Mouse (Mus musculus) urinary bladder, postnatal 10 days (tissue): ENCODE data around the gene Plekha1.

Experiments used
- DNase-seq: peaks from one replicate; pipeline ENCODE4 v3.0.0; 2022; ENCODE audit warnings: low spot score

Plekha1 gene

DNA sequence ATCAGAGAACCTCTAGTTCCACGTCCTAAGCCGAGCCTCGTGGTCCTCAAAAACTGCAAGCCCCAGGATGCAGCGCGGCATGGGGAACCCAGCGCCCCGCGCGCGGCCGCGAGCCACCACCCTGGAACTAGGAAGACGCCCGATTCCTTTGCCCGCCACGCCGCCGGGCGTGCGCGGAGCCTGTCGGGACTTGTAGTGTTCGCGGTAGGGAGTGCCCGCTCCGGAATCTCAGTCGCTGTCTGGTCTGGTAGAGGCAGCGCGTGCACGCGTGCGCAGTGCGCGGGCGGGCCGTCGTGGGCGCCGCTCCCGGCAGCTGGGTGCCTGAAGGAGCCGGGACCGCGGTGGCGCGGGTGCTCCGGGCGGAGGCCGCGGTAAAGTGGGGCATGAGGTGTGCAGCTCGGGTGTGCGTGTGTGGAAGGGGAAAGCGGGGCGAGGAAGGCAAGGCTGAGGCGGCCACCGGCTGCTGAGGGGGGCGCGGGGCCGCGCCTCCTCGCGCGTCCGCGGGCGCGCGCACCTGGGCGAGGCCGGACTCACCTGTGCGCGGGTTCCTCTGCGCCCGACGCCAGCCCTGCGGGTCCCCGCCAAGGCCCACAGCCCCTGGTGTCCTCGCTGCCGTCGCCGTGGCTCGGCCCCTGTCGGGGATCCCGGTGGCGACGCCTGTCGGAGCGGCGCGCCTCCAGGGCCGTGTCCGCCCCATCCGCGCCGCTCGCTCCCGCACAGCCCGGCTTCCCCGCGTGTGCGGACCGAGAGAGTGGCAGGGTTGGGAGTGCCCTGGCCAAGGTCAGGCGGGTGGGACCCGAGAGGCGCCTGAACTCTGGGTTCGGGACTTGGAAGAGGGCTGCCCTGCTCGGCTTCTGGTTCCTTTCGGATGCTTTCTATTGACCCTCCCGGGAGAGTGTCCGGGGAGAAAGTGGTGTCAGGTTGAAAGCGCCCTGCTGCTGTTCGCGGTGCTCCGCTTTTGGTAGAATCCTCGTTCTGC lies at the start of gene Plekha1:
TSS of gene Plekha1 (plus strand) at position 144 of the 979 bp plus-strand sequence.
- peak; percentile 82 for DNase-seq

DNA sequence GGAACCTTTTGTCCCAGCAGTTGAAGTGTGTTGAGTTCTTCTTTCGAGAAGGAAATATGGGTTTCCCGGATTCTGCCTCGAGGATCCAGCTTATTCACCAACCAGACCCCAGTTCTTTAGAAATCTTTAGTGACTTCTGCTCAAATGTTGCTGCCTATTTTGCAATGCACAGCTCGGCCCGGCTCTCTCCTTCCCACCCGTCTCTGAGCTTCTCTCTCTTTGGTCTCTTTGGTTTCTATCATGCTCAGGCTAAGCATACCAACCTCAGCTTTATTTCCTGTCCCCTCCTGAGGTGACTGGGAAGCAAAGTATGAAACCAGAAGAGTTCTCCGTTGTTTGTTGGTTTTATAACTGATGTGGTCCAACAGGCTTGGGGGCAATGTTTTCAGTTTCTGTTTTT lies 49.3 kb upstream of the Plekha1 start:
- DNase-seq: no peak

DNA sequence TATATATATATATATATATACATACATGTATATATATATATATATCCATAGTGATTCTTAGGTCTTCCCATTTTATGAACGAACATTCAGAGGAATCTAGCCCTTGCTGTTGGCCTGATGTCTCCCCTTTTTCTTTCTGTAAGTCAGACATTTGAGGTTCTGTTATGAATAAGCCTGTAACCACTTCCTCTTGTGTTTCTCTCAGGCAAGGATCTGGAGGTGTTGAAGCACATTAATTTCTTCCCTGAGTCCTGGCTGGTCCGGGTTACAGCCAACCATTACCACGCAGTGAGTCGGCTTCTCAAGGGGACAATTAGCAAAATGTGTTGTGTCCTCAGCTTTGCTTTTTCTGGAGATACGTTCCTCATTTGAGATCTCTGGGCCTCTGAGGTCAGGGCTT lies 46.7 kb upstream of the Plekha1 start:
- DNase-seq: no peak

DNA sequence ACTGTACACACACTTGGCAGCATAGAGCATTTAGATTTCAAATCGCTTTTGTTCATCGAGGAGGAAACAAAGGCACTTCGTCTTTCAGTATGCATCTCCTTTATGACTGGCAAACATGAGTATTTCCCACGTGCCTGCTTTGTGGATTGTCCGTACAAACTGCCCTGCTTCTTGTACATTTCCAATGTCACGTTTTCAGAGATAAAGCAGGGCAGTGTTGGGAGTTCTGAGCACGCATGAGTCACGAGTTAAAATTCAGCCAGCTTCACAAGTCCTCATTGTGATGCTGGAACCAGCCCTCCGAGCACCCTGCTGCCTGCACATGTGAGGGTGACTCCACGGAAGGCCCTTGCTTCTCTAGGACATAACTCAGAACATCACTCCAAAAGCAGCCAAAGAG lies 45.9 kb upstream of the Plekha1 start:
- no peak for DNase-seq

DNA sequence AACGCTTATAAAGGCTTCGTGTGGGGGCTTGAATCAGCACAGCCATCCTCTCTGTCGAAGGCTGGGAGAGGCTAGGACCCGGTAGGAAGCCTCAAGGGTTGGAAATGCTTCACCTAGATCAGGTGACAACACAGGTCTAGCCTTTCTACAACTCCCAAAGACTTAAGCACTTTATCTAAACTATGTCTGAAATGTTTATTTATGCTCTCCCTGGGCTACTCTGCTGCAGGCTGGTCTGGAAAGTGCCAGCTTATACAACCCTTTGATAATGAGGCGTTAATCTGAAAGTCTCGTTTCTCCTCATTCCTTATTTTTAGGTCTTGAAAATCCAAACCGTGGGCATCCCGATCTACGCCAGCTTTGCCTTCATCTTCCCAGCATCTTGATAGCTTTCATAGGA lies 41.6 kb upstream of the Plekha1 start:
- no peak for DNase-seq

DNA sequence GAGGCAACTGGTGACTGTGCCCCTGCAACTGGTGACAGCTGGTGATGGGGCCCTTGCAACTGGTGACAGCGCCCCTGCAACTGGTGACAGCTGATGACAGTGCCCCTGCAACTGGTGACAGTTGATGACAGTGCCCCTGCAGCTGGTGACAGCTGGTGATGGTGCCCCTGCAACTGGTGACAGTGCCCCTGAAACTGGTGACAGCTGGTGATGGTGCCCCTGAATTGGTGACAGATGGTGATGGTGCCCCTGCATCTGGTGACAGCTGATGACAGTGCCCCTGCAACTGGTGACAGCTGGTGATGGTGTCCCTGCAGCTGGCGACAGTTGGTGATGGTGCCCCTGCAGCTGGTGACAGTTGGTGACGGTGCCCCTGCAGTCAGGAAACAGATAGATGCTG lies 39.2 kb upstream of the Plekha1 start:
- no peak for DNase-seq

DNA sequence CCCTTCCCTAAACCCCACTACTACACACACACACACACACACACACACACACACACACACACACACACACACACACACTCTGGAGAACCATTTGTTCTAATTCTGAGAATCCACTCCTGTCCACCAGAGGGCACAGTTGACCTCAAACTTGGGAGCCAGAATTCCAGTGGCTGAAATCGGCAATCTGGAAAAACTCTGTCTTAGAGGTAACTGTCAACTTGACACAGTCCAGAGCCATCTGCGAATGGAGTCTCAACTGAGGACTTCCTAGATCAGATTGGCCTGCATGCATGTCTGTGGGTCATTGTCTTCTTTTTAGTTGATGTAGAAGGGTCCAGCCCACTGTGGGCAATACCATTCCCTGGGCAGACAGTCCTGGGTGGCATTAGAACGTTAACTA lies 38.1 kb upstream of the Plekha1 start:
- DNase-seq: no peak

DNA sequence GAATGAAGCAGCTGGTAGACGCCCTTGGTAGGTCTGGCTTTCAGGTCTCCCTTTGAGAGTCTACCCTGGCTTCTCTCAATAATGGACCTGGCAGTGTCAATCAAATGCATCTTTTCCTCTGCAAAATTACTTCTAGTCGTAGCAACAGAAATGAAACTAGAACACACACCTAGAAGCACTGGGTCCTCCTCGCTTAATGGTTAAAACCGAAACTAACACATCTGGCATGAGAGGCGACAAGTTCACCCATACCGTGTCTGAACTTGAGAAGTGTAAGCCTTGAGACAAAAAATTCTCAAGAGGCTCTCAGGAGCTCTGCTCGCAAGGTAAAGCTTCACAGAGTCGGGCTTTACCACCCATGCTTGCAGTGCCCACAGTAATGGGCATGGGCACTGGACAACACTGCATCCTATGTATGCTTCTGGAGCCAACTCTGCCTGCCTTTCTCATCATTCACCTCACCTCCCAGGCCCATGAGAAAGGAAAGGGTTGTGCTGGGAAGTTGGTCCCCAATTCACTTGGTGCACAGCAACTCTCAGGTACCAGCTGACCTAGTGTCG lies 37.6 kb upstream of the Plekha1 start:
- no peak for DNase-seq

DNA sequence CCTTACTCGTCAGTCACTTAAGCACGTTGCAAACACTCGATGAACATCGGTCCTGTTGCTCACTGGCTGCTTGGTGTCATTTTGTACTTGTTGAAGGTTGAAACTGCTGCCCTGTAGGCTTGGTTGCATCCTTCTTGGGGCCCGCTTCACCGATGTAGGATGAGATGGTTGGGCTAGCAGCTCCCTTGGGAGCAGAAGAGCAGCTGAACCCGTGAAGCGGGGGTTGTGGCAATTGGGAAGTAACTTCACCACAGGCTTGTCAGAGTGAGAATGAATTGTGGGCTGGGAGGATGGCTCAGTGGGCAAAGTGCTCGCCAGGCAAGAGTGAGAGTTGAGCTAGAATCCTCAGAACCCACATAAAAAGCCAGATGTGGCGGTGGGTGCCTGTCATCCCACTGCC lies 37.1 kb upstream of the Plekha1 start:
- DNase-seq: no peak

DNA sequence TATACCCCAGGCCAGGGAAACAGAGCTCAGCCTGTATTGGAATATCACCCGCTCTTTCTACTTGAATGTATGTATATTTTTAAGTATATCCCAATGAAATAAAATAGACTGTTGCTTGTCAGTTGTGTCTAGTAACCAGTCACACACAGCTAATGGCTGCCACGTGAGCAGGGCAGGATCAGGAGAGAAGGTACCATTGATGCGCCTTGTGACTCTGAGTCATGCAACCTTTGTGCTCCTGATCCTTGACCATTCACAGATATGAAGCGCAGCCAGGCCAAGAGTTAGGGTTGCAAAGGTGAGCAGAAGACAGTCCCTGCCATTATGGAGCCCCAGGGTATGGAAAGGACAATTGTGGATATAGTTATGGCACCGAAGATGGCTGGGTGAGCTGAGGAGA lies 34.0 kb upstream of the Plekha1 start:
- DNase-seq: no peak

DNA sequence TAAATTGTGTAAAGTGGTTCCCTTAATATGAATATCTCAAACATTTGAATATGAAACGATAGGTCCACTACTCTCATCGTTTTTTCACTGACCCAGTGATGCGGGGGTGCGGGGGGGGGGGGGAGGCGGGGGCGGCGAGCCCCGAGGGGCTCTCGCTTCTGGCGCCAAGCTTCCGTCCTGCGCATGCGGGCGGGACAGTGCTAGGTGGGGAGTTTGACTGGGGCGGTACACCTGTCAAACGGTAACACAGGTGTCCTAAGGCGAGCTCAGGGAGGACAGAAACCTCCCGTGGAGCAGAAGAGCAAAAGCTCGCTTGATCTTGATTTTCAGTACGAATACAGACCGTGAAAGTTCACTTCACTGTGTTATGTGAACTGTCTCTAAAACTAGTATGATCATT lies 31.3 kb upstream of the Plekha1 start:
- no peak for DNase-seq

DNA sequence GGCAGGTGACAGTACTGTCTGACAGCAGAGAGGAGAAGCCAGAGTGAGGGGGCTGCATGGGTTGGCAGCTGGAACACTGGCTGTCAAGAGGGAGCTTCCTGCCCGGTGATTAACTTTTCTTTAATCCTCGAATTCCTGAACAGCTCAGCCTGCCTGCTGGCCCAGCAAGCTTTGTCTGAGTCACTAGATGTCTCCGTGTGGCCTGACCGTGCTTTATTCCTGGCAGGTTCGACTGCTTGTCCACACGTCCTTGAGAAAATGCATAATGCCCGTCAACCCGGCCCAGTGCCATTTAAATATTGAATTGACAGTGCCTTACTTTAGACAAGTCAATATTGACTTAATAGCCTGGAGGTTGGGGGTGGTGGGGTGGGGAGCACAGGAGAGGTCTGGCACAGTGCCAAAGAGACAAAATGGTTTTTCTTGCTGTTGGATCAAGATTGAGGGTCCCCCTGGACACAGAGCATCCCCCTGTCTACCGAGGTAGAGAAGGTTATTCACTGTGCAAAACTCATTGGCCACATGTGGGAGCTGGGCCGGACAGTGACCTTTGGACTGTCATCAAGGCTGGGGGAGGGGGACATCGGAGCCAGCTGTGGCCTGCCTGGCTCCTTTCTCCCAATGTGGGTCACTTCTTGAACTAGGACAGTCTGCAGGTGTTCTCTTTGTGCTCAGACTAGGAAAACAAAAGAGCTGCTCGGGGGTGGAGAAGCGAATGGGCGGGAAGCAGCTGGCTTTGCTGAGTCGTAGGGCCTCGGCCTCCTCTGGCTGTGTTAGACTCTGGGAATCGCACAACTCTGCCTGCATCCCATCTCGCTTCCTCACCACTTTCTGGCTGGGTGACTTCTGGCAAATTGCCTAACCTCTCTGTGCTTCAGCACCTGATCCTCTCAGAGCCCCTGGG lies 30.3 kb upstream of the Plekha1 start:
- no peak for DNase-seq

DNA sequence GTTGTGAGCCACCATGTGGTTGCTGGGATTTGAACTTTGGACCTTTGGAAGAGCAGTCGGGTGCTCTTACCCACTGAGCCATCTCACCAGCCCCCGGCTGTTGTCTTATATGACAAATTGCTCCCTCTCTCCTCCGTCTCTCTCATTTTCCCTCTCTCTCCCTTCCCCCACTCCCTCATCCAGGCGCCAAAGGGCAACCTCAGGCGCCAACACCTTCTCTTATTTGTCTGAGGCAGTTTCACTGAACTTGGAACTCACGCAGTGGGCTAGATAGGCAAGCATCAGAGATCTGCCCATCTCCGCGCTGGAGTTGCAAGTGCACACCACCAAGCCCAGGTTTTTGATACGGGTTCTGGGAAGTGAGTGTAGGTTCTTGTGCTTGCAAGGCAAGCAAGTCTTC lies 29.5 kb upstream of the Plekha1 start:
- DNase-seq: no peak

DNA sequence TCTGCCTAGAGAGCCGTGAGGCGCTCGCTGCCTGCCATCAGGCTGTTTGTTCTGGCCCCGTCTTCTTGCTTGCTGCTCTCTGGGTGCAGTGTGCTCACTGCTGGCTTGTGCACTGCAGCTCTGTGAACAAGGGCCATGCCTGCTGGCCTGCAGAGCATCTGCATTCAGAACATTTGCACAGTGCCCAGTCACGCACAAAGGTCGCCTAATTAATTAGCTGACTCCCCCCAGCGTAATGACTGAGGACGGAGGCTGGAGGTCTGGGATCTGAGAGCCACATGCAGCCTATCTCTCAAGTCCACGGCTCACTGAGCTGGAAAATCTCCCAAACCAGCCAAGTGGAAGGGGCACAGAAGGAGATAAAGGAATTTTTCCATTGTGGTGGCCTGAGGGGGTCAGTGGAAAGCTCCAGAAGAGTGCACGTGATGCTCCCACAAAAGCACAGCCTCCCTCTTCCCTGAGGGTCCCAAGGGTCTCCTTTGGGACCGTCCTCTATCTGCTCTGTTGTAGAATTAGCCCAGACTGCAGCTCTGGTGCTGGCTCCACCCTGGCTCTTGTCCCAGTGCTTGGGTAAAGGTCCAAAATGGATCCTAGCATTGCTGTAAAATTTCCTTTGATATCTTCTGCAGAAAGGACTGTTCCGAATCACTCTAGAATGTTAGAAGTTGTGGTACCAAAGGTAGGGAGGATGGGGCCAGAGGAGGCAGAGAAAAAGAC lies 27.5 kb upstream of the Plekha1 start:
- DNase-seq: no peak

DNA sequence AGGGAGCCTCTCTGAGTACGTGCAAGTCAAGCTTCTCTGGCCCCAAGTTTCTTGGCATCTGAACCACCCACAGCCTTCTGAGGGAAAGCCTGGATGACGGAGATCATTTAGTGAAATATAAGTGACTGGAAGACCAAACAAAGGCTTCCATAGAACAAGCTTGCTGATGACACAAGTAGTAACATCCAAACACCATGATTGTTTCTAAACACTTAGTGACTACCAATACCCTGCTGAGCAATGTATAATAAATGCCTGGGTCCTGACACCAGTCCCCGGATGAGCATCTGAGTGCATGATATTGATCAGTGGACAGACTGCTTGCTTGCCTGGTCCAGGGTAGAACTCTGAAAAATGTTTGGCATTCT lies 26.9 kb upstream of the Plekha1 start:
- no peak for DNase-seq

DNA sequence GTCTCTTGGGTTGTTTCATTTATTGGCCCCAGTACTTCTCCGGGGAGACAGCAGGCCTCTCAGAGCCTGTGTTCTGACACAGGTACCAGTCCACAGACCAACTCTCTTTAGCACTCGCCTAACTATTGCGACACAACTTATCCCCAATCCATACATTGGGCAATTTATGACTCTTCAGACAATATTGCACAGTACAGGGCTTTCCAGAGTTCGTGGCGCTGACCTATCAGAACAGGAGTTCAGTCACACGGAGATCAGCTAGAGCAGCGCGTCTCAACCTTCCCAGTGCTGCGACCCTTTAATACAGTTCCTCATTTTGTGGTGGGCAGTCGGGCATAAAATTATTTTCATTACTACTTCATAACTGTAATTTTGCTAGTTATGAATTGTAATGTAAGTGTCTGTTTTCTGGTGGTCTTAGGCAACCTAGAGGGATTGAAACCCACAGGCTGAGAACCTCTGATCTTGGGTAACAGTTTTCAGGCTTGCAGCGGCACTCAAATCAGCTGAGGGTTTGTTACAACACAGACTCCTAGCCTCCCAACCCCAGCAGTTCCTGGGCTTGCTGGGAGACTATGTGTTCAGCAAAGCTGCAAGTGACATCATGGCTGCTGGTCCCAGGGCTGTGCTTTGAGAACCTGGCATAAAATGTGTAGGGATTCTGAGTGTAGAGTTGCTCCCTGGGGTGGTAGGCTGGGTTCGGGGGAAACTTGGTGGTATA lies 26.0 kb upstream of the Plekha1 start:
- DNase-seq: no peak

DNA sequence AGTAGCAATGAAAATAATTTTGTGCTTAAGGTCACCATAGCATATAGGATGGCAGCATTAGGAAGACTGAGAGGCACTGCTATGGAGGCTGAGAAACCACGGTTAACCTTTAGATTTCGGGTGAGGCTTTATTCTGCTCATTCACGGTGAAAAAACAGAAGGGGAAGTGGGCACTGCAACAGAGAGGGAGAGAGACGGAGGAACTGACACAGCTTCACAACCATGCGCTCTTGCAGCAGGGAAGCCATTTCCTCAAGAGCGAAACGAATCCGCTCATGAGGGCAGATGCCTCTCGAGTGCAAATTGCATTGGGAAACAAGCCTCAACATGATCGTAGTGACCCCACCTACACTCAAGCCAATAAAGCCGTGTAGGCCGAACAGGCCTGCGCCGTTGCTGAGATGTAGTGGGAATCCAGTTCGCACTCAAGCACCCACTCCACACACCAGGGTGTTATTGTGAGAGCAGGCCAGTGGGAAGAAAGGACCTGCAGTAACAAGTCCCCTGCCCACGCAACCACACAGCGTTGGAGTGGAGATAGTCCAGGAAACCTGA lies 18.3 kb upstream of the Plekha1 start:
- DNase-seq: no peak

DNA sequence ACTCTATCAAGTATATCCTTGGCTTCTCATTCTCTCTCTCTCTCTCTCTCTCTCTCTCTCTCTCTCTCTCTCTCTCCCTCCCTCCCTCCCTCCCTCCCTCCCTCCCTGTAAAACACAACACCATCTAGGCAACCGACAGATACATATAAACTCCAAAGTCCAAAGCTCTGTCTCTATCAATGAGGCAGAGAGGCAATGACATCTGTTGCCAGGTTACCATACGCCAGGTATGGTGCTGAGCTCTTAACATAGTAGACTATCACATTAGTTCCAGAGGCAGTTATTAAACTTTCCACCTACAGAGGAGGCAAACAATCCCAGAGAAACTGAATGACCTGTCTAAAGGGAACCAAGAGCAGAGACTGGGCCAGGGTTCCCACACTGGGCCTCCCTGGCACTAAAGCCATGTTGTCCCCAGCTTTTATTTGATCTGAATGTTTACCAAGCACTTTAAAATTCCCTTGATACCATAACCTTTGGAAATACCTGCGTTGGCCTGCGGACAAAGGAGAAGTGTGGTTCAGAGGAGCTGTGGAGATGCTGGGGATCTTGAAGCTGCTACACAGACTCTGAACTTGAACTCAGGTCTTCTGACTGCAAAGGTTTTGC lies 10.8 kb upstream of the Plekha1 start:
- DNase-seq: no peak

DNA sequence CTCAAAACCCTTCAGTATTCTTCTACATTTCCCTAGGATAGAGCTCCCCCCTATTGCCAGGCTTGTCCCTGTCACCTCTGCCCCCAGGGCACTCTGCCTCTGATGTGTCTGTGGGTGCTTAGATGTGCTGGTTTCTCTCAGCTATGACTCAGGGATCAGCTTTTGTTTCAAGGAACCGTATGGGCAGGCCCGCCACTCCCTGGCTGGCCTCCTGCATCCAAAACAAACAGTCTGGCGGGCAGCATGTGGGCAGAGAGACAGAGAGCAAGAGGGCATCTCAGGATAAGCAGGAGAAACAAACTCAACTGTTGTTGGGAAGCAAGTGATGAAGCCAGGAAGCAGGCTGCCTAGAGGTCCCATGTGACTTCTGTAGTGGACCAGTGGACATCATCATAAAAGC lies 9.9 kb upstream of the Plekha1 start:
- no peak for DNase-seq

DNA sequence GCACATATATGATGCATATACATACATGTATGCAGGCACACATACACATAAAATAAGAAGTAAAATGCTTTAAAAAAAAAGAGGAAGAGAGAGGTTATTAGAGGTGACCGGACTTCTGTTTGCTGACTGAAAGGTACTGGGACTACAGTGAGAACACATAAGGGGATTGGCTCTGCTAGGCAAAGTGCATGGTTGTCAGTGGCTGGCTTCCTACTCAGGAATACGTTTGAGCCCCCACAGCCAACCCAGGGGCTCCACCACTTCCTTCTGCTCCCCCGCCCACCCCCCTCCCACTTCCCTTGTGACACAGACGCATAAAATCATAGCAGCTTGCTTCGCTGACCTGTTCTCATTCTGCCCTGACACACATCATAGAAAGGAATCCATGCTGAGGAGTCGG lies 7.6 kb upstream of the Plekha1 start:
- no peak for DNase-seq

DNA sequence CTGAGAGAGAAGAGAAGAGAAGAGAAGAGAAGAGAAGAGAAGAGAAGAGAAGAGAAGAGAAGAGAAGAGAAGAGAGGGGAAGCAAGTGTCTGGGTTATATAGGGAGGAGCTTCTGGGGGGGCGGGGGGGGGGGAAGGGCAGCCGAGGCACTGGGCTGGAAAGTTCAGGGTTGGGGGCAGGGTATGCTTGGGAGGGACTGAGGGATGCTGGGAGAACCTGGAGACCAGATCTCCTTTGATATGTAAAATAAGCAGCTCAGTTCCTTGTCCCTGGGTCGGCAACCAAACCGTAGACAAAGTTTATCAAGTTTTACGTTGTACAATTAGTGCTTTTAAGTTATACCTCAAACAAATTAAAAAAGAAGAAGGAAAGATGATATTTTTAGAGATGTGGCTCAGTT lies 5.6 kb upstream of the Plekha1 start:
- DNase-seq: no peak
